Mouse (Mus musculus) small intestine, adult 2 months (tissue): ENCODE measurements around the gene Mcoln2.

Experiments
- CTCF ChIP-seq: fragments of 200-500 bp; IDR thresholded peaks from 2 replicates; pipeline ENCODE4 v1.5.1; 2012; ENCODE audit warnings: low read depth, mild to moderate bottlenecking, control low read depth, inconsistent platforms, low read length, moderate library complexity, mixed read lengths; ENCODE audit not compliant: insufficient replicate concordance, insufficient read length; ENCODE audit errors: extremely low read depth
- POLR2A ChIP-seq: fragments of 200-500 bp; IDR thresholded peaks from 2 replicates; pipeline ENCODE4 v1.6.1; 2012; ENCODE audit warnings: low read depth, mild to moderate bottlenecking, control low read depth, inconsistent platforms, low read length, moderate library complexity

GRCm38 (mm10) chr3:146153862-146154611 is 4.4 kb downstream of the Mcoln2 start:
- TF ChIP-seq POLR2A (no peak), CTCF (no peak)
